Mouse (Mus musculus): ENCODE results near the gene Usp48. TPM values are rescaled to one million over a fixed set of nuclear protein-coding genes. Genes with fewer than 3 reads are reported as not detected.

Usp48 gene
- 66.6 and 68.1 TPM in 2 replicates for polyA plus RNA-seq (2015; fragmentation: Nextera tagmentation; extraction: Ambion mirVana)

GRCm38 (mm10) chr4:137593601-137594495 lies at the start of gene Usp48:
Gene Usp48 (plus strand): TSS chr4:137593755.
- Histone ChIP-seq H3K4me1 (replicated peaks) (peaks cover 38% of the 10 kb centered on the region), H3K4me3 (peak within 1 kb of the TSS; percentile 92), H3K27ac (peak within 1 kb of the TSS; percentile 99), H3K36me3 (no peaks in the 10 kb centered on the region), H3K4me2 (peak within 1 kb of the TSS; percentile 93), H3K9ac (peak within 1 kb of the TSS; percentile 95), H3K27me3 (no peaks in the 10 kb centered on the region), H3K9me3 (no peaks in the 10 kb centered on the region)
- peak; percentile 95 for ATAC-seq (ENCODE audit: low FRiP score)
- under 1% methylated on average over 92 of the region's 92 CpGs for WGBS

- no peak overlapping the region for H3K27ac ChIP-seq
- no peak for ATAC-seq (ENCODE audit: low FRiP score)
- H3K27me3 ChIP-seq, result no peaks in the 10 kb centered on the region
- H3K4me1 ChIP-seq (replicated peaks), result no peaks in the 10 kb centered on the region
- H3K9ac ChIP-seq, result no peak overlapping the region
- H3K4me2 ChIP-seq, result no peak overlapping the region
- peaks cover 8% of the 10 kb centered on the region; the same call in 1 of the 2 replicates for H3K36me3 ChIP-seq
- WGBS, result 91% methylated on average over 9 of the region's 9 CpGs
- H3K9me3 ChIP-seq, result no peaks in the 10 kb centered on the region
- no peak overlapping the region for H3K4me3 ChIP-seq
Observed at GRCm38 (mm10) chr4:137545568-137545967, 48.0 kb upstream of the Usp48 start.

GRCm38 (mm10) chr4:137546003-137546525 lies 47.5 kb upstream of the Usp48 start:
- no peak overlapping the region for H3K9ac ChIP-seq
- no peaks in the 10 kb centered on the region for H3K9me3 ChIP-seq
- no peak overlapping the region for H3K4me3 ChIP-seq
- WGBS, result 70% methylated on average over 5 of the region's 5 CpGs
- H3K36me3 ChIP-seq, result peaks cover 8% of the 10 kb centered on the region; the same call in 1 of the 2 replicates
- H3K4me2 ChIP-seq, result no peak overlapping the region
- H3K4me1 ChIP-seq (replicated peaks), result no peaks in the 10 kb centered on the region
- no peak overlapping the region for H3K27ac ChIP-seq
- no peak for ATAC-seq (ENCODE audit: low FRiP score)
- no peaks in the 10 kb centered on the region for H3K27me3 ChIP-seq

GRCm38 (mm10) chr4:137553466-137553865 lies 40.1 kb upstream of the Usp48 start:
- Histone ChIP-seq H3K4me2 (no peak overlapping the region), H3K27me3 (no peaks in the 10 kb centered on the region), H3K27ac (no peak overlapping the region), H3K36me3 (peaks cover 3% of the 10 kb centered on the region; the same call in 1 of the 2 replicates), H3K9me3 (no peaks in the 10 kb centered on the region), H3K4me1 (replicated peaks) (no peaks in the 10 kb centered on the region), H3K4me3 (no peak overlapping the region), H3K9ac (no peak overlapping the region)
- no peak for ATAC-seq (ENCODE audit: low FRiP score)
- 97% methylated on average over 17 of the region's 17 CpGs for WGBS

- Histone ChIP-seq H3K9me3 (no peaks in the 10 kb centered on the region), H3K4me2 (no peak overlapping the region), H3K27ac (no peak overlapping the region), H3K36me3 (peaks cover 3% of the 10 kb centered on the region; the same call in 1 of the 2 replicates), H3K27me3 (no peaks in the 10 kb centered on the region), H3K4me3 (no peak overlapping the region), H3K9ac (no peak overlapping the region), H3K4me1 (replicated peaks) (no peaks in the 10 kb centered on the region)
- WGBS, result 91% methylated on average over 16 of the region's 16 CpGs
- ATAC-seq (ENCODE audit: low FRiP score), result no peak
Observed at GRCm38 (mm10) chr4:137556673-137557210, 36.8 kb upstream of the Usp48 start.

- no peak overlapping the region for H3K4me2 ChIP-seq
- WGBS, result 77% methylated on average over 9 of the region's 9 CpGs
Observed at GRCm38 (mm10) chr4:137569873-137570272, 23.7 kb upstream of the Usp48 start.

GRCm38 (mm10) chr4:137574469-137574868 lies 19.1 kb upstream of the Usp48 start, which contains the start of gene Ldlrad2:
Gene Ldlrad2 (minus strand): TSS chr4:137574569.
- Histone ChIP-seq H3K4me2 (no peak within 1 kb of the TSS), H3K4me3 (no peak within 1 kb of the TSS), H3K27me3 (peaks cover 19% of the 10 kb centered on the region), H3K27ac (no peak within 1 kb of the TSS), H3K9me3 (no peaks in the 10 kb centered on the region), H3K9ac (no peak within 1 kb of the TSS), H3K36me3 (no peaks in the 10 kb centered on the region), H3K4me1 (replicated peaks) (peaks cover 6% of the 10 kb centered on the region)
- WGBS, result 87% methylated on average over 10 of the region's 10 CpGs
- ATAC-seq (ENCODE audit: low FRiP score), result no peak

More at GRCm38 (mm10) chr4:137569873-137570272, 23.7 kb upstream of the Usp48 start:
- Histone ChIP-seq H3K4me3 (no peak overlapping the region), H3K27ac (no peak overlapping the region), H3K9me3 (no peaks in the 10 kb centered on the region), H3K4me1 (replicated peaks) (no peaks in the 10 kb centered on the region), H3K27me3 (no peaks in the 10 kb centered on the region), H3K36me3 (no peaks in the 10 kb centered on the region), H3K9ac (no peak overlapping the region)
- no peak for ATAC-seq (ENCODE audit: low FRiP score)

GRCm38 (mm10) chr4:137577486-137577885 lies 16.1 kb upstream of the Usp48 start:
- peaks cover 29% of the 10 kb centered on the region for H3K27me3 ChIP-seq
- H3K4me1 ChIP-seq (replicated peaks), result peaks cover 6% of the 10 kb centered on the region
- no peaks in the 10 kb centered on the region for H3K36me3 ChIP-seq
- no peak overlapping the region for H3K27ac ChIP-seq
- no peak overlapping the region for H3K4me2 ChIP-seq
- no peak for ATAC-seq (ENCODE audit: low FRiP score)
- no peak overlapping the region for H3K4me3 ChIP-seq
- no peaks in the 10 kb centered on the region for H3K9me3 ChIP-seq
- WGBS, result 97% methylated on average over 12 of the region's 12 CpGs
- H3K9ac ChIP-seq, result no peak overlapping the region

- H3K9ac ChIP-seq, result peak overlapping the region; percentile 64
- H3K27me3 ChIP-seq, result peaks cover 29% of the 10 kb centered on the region
- H3K36me3 ChIP-seq, result no peaks in the 10 kb centered on the region
- no peak for ATAC-seq (ENCODE audit: low FRiP score)
- no peak overlapping the region for H3K27ac ChIP-seq
- H3K4me2 ChIP-seq, result peak overlapping the region; percentile 60
- no peaks in the 10 kb centered on the region for H3K9me3 ChIP-seq
- 4% methylated on average over 38 of the region's 39 CpGs for WGBS
- peaks cover 6% of the 10 kb centered on the region for H3K4me1 ChIP-seq (replicated peaks)
- peak overlapping the region; percentile 37 for H3K4me3 ChIP-seq
Observed at GRCm38 (mm10) chr4:137578181-137578845, 15.2 kb upstream of the Usp48 start.

GRCm38 (mm10) chr4:137579789-137580188 lies 13.8 kb upstream of the Usp48 start:
- peaks cover 6% of the 10 kb centered on the region for H3K4me1 ChIP-seq (replicated peaks)
- 75% methylated on average over 4 of the region's 4 CpGs for WGBS
- H3K9me3 ChIP-seq, result no peaks in the 10 kb centered on the region
- no peak overlapping the region for H3K27ac ChIP-seq
- ATAC-seq (ENCODE audit: low FRiP score), result no peak
- no peak overlapping the region for H3K9ac ChIP-seq
- no peaks in the 10 kb centered on the region for H3K36me3 ChIP-seq
- H3K27me3 ChIP-seq, result peaks cover 29% of the 10 kb centered on the region
- no peak overlapping the region for H3K4me2 ChIP-seq
- no peak overlapping the region for H3K4me3 ChIP-seq

- Histone ChIP-seq H3K4me1 (replicated peaks) (peaks cover 6% of the 10 kb centered on the region), H3K4me2 (no peak overlapping the region), H3K4me3 (no peak overlapping the region), H3K27ac (no peak overlapping the region), H3K9ac (no peak overlapping the region), H3K9me3 (no peaks in the 10 kb centered on the region), H3K36me3 (no peaks in the 10 kb centered on the region), H3K27me3 (peaks cover 29% of the 10 kb centered on the region)
- 68% methylated on average over 2 of the region's 2 CpGs for WGBS
- ATAC-seq (ENCODE audit: low FRiP score), result no peak
Observed at GRCm38 (mm10) chr4:137580299-137580698, 13.3 kb upstream of the Usp48 start.

- no peak for ATAC-seq (ENCODE audit: low FRiP score)
- H3K4me1 ChIP-seq (replicated peaks), result peaks cover 6% of the 10 kb centered on the region
- H3K4me3 ChIP-seq, result no peak overlapping the region
- no peak overlapping the region for H3K9ac ChIP-seq
- H3K36me3 ChIP-seq, result no peaks in the 10 kb centered on the region
- no peaks in the 10 kb centered on the region for H3K9me3 ChIP-seq
- H3K4me2 ChIP-seq, result no peak overlapping the region
- H3K27me3 ChIP-seq, result peaks cover 29% of the 10 kb centered on the region
- 32% methylated on average over 3 of the region's 3 CpGs for WGBS
- no peak overlapping the region for H3K27ac ChIP-seq
Observed at GRCm38 (mm10) chr4:137581815-137582214, 11.7 kb upstream of the Usp48 start.

All from hindbrain, embryonic 13.5 days (tissue).